Mouse (Mus musculus): ENCODE data around the gene Gli2. TPM values are rescaled to one million over a fixed set of nuclear protein-coding genes. Genes with fewer than 3 reads are reported as not detected.
A peak's percentile ranks its signal among the peaks of the same experiment; 100 is the strongest.

Gene Gli2
- total RNA-seq, 2 experiments from 2014 or later: 0.53 to 1.1 TPM

DNA sequence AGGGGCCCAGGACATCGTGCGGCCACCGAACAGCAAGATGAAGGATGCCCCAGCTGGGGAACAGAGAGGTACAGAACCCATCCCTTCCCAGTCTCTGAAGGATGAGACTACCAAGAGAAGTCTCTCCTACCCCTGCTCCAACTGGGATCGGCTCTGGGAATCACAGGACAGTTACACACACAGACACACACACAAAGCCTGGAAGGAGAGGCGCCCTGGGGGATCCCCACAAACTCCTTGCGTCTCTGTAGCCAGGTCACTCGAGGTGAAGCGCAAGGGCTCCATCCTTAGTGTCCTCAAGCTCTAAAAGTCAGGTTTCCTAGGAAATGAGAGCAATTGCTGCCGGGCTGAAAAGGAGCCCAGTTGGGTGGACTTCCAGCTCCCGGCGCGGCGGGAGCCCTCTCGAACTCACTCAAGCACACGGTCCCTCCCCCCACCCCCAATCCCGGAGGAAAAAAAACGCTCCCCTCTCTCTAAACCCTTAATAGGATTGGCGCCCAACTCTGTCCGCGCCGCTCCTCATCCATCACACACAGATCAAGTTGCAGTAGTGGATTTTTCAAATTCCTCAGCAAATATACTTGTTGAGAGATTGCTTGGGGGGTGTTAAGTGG, 1.4 kb downstream of the Gli2 start:
- DNase-seq (ENCODE audit: low spot score in 2 of 2): no peak

DNA sequence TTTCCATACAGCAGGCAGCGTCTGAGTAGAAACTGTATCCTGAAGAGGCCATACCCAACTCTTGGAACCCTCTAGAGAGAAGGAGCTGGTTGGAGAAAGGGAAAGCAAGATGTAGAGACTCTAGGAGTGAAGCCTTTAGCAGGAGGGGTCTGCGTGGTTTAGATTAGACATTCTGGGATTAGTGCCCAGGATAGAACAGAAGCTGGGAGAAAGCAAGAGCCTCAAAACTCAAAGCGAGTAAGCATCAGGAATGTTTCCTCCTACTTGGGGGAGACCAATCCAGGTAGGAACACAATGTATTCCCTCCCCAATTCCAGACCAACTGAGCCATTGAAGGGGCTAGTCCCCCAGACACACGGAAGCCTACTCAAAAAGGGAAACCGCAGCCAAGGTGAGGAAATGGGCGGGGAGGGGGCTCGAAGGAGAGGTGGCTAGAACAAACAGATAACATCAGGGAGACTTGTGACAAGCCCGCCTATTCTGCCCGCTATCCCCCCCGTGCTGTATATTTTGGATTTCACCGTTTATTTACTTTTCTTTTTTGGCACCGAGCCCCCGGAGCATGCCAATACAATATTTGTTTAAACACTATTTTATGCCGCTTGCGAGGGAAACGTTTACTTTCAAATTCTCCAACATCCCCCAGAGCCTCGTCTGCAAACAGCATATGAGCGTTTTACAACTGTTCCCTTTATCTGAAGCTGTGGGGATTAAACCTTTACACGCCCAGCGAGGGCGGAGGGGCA, 2.1 kb downstream of the Gli2 start:
- no peak for DNase-seq (ENCODE audit: low spot score in 2 of 2)

DNA sequence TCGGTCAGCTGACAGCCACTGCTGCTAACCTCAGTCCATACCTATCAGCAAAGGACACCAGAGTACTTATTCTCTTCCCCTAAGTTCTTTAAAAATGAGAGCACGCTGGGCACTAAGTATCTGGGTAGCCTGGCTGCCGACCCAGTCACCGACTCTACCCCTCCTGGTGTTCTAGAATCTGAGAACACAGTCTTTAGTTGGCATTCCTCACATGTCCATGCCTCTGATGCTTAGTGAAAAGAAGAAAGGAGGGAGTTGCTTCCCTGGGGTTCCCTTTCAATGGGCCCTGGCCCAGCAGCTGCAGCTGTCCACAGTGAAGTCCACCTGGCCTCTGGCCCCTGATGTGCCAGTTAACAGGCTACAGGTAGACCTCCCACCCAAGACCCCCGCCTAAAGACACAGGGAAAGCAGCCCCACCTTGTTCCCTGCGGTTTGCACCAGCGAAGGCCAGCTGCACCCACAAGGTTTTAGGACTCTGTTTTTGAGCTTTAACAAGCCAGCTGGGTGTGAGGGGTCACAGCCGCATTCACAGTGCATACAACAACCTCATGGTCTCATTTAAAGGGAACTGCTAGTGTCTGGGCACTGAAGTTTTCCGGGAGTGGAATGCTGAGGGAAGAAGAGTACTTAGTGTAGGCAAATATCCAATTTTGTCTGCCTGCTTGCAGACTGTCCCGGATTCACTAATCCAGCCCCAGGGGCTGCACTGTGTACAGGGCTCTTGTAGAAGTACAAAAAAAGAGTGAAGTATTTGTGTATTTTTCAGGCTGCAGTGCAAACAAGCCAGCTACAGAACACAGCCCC, 3.4 kb downstream of the Gli2 start:
- no peak for DNase-seq (ENCODE audit: low spot score in 2 of 2)

DNA sequence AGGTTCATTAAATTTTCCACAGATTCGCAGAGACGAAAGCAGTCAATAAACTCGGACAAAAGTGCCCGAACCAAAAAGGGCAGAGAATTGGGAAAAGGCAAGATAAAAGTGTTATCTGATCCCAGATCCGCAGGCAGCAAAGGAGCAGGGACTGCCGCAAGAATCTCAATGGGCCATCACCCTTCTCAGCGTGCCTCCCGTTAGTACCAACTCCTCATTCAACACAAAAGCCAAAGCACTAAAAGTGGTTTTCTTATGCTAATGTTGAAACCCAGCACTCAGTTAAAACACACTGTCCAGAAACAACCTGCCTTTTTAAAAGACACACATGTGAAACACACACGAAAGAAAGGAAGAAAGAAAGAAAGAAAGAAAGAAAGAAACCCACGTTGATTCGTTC, 4.4 kb downstream of the Gli2 start:
- no peak for DNase-seq (ENCODE audit: low spot score in 2 of 2)

DNA sequence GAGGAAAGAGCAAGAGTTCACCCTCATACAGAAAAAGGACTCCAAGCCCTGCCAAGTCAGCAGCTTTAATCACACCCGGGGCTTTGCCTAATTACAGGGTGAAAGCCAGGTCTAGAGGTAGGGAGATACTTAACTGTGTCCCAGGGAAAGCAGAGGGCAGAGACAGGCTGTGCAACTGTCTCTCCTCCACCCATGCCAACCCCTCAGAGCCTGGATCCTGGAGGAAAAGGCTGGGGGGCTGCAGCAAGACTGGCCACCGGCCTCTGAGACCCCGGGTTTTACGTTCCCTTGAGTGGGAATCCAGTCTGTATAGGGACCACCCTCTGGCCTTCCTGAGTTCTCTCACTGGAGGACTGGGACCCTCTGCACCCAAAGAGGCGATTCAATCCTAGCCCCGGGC, 4.9 kb downstream of the Gli2 start:
- no peak for DNase-seq (ENCODE audit: low spot score in 2 of 2)

DNA sequence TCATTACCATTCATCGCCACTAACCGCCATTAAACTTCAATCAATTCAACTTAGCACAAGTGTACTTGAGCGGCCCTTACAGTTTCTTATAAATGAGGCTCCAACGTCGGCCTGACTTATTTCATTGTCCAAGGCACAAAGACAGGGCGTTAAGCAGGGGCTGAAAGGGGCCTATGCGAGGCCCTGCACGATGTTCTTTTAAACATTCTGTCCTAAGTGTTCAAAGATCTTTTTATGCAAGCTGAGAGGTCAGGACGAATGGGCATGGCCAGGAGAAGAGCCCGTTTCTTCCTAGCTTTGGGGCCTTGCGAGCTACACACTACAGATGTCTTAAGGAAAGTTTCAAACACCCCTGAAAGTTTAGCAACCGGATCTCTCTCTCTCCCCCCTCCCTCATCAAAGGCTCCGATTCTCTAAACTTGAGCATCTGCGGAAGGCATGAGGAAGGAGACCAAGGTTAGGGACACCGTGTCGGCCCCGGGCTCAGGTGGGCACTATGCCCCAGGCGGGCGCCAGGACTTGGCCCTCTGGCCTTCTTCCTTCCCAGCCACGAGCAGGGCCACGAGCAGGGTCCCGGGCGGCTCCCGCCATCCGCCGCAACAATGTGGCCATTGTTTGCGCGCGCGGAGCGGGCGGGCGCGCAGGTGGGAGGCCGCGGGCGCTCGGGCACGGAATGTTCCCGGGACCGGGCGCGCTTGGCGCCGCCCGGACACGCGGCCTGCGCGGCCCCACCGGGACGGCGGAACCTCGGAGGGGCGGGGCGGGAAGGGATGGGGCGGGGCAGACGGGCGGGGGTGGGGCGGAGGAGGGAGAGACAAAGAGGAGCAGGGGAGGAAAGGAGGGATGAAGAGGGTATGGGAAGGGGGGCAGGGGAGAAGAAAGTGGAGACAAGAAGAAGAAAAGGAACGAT, 5.7 kb downstream of the Gli2 start:
- DNase-seq (ENCODE audit: low spot score in 2 of 2): peak; percentile 30 to 36

DNA sequence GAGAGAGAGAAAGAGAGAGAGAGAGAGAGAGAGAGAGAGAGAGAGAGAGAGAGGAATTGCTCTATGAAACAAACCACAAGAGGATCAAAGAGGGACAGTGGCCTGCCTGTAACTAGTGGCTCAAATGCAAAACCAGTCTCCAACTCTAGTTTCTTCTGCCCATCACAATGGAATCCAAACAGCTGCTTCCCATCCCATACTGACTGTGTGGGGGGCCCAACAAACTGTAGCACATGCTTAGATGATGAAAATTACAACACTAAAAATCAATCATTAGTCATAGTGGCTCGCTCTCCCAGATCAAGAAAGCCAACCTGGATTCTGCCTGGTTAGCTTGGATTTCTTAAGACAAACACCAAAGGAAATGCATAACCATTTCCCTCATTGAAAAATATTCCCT, 15.0 kb downstream of the Gli2 start:
- no peak for DNase-seq (ENCODE audit: low spot score in 2 of 2)

DNA sequence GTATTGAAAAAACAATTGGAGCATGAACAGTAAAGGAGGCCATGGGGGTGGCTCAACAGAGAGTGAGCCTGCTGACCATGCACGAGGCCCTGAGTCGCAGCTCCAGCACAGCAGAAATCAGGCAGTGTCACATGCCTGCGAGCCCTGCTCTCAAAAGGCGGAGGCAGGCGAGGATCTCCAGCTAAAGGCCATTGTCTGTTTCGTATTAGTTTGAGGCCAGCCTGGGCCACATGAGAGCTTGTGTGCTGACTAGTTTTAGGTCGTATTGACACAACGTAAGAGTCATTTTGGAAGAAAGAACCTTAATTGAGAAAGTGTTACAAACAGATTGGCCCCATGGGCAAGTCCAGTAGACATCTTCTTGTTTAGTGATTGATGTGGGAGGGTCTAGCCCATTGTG, 17.5 kb downstream of the Gli2 start:
- no peak for DNase-seq (ENCODE audit: low spot score in 2 of 2)

DNA sequence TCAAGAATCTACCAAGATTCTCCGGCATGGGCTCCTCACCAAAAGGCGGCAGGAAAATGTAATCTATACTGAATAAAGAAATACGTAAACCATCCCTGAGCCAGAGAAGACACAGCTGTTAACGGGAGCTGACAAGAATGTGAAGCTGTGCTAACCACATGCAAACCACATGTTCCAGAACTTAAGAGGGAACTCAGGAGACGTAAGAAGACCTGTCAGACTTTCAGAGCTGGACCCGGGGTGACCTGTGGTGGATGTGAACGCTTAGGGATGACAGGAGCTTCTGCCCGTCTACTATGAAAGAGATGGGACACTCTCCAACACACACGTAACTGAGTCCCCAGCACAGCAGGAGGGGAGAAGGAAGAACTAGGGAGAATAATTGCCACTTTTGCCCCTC, 18.1 kb downstream of the Gli2 start:
- no peak for DNase-seq (ENCODE audit: low spot score in 2 of 2)

DNA sequence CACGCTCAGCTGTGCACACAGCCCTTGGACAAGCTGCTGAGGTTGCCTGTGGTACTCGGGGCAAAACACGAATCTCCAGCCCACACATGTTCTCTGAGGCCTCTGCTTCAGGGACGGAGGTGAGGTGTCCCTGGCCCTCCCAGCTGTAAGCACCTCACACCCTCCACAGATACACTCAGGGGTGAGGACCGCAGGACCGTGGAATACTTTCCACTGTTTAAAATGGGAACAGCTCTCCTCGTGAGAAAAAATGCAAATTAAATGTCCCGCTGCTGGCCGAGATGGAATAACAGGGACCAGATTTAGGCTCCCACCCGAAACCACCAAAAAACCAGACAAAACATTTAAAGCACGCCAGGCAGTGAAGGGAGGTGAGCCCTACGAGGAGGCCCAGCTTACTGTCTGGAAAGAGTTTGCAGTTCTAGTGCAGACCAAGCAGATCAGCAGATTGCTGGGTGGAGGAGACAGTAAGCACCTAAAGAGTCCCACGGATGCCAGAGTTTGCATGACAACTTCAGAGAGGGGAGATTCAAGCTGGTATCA, 19.2 kb downstream of the Gli2 start:
- no peak for DNase-seq (ENCODE audit: low spot score in 2 of 2)

DNA sequence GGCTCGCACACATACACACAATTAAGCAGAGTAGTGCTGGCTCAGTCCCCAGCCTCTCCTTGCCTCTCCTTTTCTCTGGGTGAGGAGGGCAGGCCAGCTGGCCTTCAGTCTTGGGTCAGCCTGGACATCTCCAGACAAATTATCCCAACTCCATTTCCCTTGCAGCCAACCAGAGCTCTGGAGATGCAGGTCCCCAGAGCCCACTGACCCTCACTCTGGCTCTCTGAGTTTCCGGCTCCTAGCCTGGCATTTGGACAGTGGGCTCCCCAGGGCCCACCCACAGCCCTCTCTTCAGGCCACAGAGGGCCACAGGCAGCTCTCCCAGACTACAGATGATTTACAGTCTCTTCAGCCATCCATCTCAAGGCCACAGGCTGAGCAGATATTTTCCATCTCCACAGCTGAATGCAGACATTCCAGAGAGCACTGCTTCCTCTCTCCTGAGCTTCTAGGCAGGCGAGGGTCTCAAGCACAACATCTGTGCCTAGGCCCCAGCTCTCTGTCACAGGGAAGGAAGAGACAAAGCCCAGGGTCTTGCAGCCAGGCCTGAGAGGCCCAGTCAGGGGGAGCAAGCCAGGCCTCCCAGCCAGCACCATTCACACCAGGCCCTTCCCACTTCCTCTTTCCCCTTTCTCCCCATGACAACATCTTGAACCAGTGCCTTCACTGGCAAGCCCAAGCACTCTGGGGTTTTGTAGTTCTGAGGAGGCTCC, 19.8 kb downstream of the Gli2 start:
- peak; percentile 14 to 28 for DNase-seq (ENCODE audit: low spot score in 2 of 2)

DNA sequence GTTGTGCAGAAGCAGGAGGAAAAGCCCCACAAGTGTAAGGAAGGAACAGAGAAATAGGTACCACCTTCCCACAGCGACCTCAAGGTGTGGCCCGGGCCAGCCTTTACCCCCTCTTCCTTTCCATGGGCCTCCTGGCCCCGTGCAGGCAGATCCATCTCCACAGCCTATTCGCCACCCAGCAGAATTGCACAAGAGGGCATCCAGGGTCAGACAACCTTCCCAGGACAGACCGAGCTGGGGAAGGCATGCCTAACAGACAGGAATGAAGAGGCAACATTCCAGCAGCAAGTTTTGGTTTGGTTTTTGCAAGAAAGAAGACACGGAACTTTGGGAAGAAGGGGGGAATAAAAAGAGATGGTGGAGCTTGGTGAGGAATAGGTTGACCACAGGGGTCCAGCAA, 22.2 kb downstream of the Gli2 start:
- no peak for DNase-seq (ENCODE audit: low spot score in 2 of 2)

DNA sequence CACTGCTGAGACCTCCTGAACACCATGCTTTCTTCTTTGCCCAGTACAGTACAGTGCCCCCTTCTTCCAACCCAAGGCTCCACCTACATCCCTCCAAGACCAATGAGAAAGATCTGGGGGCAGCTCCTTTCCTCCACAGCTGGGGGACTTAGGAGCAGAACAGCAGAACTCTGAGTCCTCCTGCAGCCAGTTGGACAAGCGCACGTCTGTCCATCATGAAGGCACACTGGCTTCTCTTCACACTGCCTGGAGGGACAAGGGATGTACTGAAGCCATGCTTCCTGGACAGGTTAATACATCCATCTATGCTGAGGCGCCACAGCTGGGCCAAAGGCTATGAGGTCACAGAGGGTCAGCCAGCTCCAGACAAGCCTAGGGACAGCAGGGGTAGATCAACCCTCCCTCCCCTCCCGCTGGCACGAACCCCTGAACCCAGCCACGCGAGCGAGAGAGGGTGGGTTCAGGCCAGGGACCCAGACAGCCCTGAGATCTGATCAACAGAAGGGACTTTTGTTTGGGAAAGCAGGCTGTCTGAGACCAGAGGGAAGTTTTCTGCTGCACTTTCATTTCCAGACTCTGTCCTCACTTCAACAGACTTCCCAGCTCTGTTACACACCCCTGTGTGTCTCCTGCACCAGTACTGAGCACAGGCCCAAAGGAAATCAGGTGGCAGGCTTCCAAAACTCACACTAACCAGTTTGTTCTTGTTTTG, 27.6 kb downstream of the Gli2 start:
- DNase-seq (ENCODE audit: low spot score in 2 of 2): no peak

DNA sequence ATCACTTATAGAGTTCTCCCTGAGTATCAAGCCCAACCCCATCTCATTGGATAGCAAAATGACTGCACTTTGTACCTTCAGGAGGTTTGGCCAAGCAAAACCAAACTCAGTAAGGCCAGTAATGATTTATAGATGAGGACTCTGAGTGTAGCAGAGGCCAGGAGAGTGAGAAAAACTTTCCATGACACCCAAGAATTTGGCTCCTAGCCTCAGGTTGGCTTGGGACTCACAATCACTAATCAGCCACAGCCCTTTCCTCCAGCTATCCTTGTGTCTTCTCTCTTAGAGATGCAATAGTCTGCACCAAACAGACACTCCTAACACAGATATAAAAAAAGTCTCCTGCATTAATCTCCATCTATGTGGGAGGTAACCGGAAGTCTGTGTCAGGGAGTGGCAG, 31.1 kb downstream of the Gli2 start:
- no peak for DNase-seq (ENCODE audit: low spot score in 2 of 2)

DNA sequence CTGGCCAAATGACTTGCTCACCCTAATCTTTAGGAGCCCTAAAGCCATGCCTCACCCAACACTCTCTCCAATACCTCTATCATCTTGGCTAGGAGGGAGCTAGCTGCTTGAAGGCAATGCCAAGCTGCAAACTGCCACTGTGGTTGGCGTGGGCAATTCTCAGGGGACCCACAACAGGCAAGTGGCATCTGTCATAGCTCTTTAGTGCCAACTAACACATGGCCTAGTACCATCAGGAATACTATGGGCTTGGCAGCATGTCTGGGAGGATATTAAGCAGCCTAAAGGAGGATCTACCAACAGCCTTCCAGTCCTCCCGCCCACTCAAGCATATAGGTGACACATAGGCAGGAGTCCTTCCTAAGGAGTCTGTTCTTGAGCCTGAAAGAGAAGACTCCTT, 33.3 kb downstream of the Gli2 start:
- DNase-seq (ENCODE audit: low spot score in 2 of 2): no peak

DNA sequence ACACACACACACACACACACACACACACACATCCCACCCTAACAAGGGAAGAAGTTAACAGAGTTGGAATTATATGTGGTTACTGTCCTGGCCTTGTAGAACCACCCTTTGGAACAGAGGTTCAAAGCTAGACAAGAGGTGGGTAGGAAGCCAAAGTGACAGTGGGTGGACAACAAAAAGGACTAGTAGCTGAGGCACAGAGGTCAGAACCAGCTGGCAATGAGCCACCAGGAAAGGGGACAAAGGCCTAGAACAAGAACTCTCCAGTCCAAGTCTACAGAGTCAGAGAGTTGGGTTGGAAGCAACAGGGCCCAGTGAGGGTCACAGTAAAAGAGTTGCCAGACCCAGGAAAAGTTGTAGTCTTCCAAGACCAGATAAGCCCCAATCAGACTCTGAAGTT, 34.4 kb downstream of the Gli2 start:
- no peak for DNase-seq (ENCODE audit: low spot score in 2 of 2)

DNA sequence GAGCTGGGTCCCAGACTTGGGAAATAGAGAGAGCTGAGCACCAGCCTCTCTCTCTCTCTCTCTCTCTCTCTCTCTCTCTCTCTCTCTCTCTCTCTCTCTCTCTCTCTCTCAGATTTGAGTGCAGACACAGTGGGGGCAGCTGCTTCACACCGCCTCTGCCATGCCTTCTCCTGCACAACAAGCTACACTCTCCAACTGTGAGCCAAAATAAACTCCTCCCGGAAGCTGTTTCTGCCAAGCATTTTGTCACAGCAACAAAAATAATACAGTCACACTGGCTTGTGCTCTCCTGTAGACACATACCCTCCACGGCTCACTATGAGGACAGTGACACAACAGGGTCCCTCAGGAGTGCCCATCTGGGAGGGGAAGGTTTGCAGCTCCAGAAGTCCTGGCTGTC, 36.6 kb downstream of the Gli2 start:
- no peak for DNase-seq (ENCODE audit: low spot score in 2 of 2)

DNA sequence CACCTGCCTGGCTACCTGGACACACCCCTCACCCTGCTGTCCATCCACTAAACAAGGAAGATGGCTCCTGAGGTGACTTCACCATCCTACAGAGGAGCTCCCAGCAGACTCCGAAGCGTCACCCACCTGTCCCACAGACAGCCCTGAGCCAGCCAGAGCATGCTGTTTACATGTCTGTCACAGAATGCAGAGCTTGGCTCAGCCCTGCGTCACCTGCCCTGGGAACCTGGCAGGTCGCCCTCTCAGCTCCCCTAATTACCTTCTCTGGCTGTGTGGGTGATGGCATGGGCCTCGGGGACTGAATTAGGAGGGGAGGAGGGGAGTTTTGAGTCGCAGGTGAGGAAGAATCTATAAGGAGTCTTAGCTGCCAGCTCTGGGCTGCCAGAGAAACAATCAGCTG, 38.3 kb downstream of the Gli2 start:
- no peak for DNase-seq (ENCODE audit: low spot score in 2 of 2)

DNA sequence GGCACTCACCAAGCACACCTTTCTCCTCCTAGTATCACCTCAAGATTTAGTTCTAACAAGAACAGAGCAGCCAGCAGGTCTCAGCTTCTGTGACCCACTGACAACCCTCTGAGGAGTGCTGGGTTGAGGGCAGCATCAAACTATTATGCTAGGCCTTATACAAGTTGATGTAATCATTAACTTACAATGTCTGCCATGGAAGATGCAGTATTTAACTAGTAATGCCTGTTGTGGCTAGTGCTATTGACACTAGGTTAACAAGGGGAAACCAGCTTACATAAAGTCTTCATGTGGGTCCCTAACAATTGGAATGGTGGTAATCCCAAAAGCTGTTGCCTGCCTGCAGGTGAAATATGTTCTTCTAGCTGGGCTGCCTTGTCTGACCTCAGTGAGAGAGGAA, 44.5 kb downstream of the Gli2 start:
- no peak for DNase-seq (ENCODE audit: low spot score in 2 of 2)

Data from adrenal gland, adult 18-20 months (tissue).